In genomic region chr1:65169947-65170346, GRCm38 (mm10) we compare ENCODE assay signal across 33 mouse cellular contexts. TPM values are rescaled to one million over a fixed set of nuclear protein-coding genes. Genes with fewer than 3 reads are reported as not detected.
DNase-seq lines count a peak whose midpoint lies in the region; ATAC-seq and TF ChIP-seq lines count a peak whose summit lies in the region.
"Had no signal": no experiment of that assay in that cellular context is flagged by ENCODE, and none has a peak within 500 bp of the region (broad histone marks: within the 10 kb centered on the region; RNA-seq: fewer than 3 reads in every experiment).

No protein-coding gene starts in this region.

- no peaks in the 10 kb centered on the region for H3K9me3 ChIP-seq in MEL (replicated peaks; ENCODE audit: insufficient read depth, low read length)
- H3K9me3 ChIP-seq: embryonic facial prominence, embryonic 12.5 days; embryonic facial prominence, embryonic 15.5 days; heart, embryonic 10.5 days; heart, embryonic 13.5 days; hindbrain, embryonic 12.5 days; hindbrain, embryonic 15.5 days had no signal

- H3K79me2 ChIP-seq in MEL (ENCODE audit: control insufficient read depth, insufficient read depth, low read length, poor library complexity) = no peaks in the 10 kb centered on the region

- TF ChIP-seq RAD21 in MEL (IDR thresholded peaks at IDR 0.05; ENCODE audit: low read depth, low read length) = no peak

- H3K27me3 ChIP-seq in MEL (ENCODE audit: control insufficient read depth in 1 of 2, insufficient read depth in 2 of 2, low read length in 2 of 2) = no peaks in the 10 kb centered on the region
- H3K27me3 ChIP-seq: CH12.LX; embryonic facial prominence, embryonic 12.5 days; embryonic facial prominence, embryonic 15.5 days; heart, embryonic 13.5 days; hindbrain, embryonic 12.5 days; hindbrain, embryonic 15.5 days had no signal

- TF ChIP-seq CTCF in MEL (IDR thresholded peaks at IDR 0.05 in 2 of 3, conservative IDR thresholded peaks at IDR 0.05 in 1 of 3; ENCODE audit: control insufficient read depth in 1 of 3, insufficient read depth in 1 of 3, low read depth in 2 of 3, low read length in 3 of 3, poor library complexity in 1 of 3, severe bottlenecking in 1 of 3) = no peak

- TF ChIP-seq EP300 in MEL (IDR thresholded peaks at IDR 0.05; ENCODE audit: low read depth in 1 of 2, low read length in 2 of 2) = peak; percentile 82 to 88

- H3K4me3 ChIP-seq in MEL (ENCODE audit: control insufficient read depth in 1 of 2, insufficient read depth in 1 of 2, low read depth in 2 of 2, low read length in 2 of 2) = no peak overlapping the region
- H3K4me3 ChIP-seq: embryonic facial prominence, embryonic 12.5 days; embryonic facial prominence, embryonic 15.5 days; heart, adult 2 months; heart, embryonic 10.5 days; heart, embryonic 13.5 days; hindbrain, embryonic 12.5 days; hindbrain, embryonic 15.5 days had no signal

- peak; percentile 55 for ATAC-seq in megakaryocyte progenitor cell, adult 5-6 weeks (replicated peaks; ENCODE audit: poor library complexity)
- ATAC-seq in megakaryocyte, adult 5-6 weeks (ENCODE audit: poor library complexity, severe bottlenecking) = no peak
- ATAC-seq: forebrain, embryonic 14.5 days; forebrain, postnatal 0 days had no signal

- no peak overlapping the region for H3K9ac ChIP-seq in MEL (ENCODE audit: control insufficient read depth, low read depth, low read length, poor library complexity, severe bottlenecking)
- H3K9ac ChIP-seq: embryonic facial prominence, embryonic 12.5 days; embryonic facial prominence, embryonic 15.5 days; forebrain, postnatal 0 days; heart, embryonic 13.5 days; hindbrain, embryonic 12.5 days; hindbrain, embryonic 15.5 days had no signal

- H3K27ac ChIP-seq in MEL (ENCODE audit: control insufficient read depth, low read depth, low read length) = peak overlapping the region; percentile 71
- H3K27ac ChIP-seq: embryonic facial prominence, embryonic 12.5 days; embryonic facial prominence, embryonic 15.5 days; heart, adult 2 months; heart, embryonic 10.5 days; heart, embryonic 13.5 days; hindbrain, embryonic 12.5 days; hindbrain, embryonic 15.5 days had no signal

- peak; percentile 62 for DNase-seq in heart, adult 11 months
- no peak for DNase-seq in heart, postnatal 10 days
- DNase-seq in MEL (ENCODE audit: low read depth, low spot score) = peak; percentile 95
- DNase-seq in left cerebral cortex, postnatal 36 days (ENCODE audit: low spot score in 2 of 2) = no peak
- DNase-seq in right cerebral cortex, postnatal 25 days = no peak
- DNase-seq: adrenal gland, adult 2 months; adrenal gland, postnatal 14 days; B cell, adult 2 months; cerebellum, adult 11 months; cerebellum, adult 2 months; cerebellum, adult 9-11 months; cerebellum, postnatal 25 days; forebrain, postnatal 0 days; gastrocnemius, postnatal 25 days; heart, adult 2 months had no signal

- peaks cover 9 to 20% of the 10 kb centered on the region in 2 experiments for H3K4me1 ChIP-seq in MEL (ENCODE audit: control insufficient read depth in 1 of 2, insufficient read depth in 2 of 2, low read length in 2 of 2)
- H3K4me1 ChIP-seq: embryonic facial prominence, embryonic 12.5 days; embryonic facial prominence, embryonic 15.5 days; heart, embryonic 10.5 days had no signal

- no peak for TF ChIP-seq POLR2A in MEL (IDR thresholded peaks at IDR 0.05; ENCODE audit: control insufficient read depth in 1 of 2, insufficient read depth in 1 of 2, low read depth in 1 of 2, low read length in 2 of 2, poor library complexity in 1 of 2)

- intact Hi-C loops in heart, postnatal 10 days (cut with DNase I) = no loop called here
- intact Hi-C loops in left cerebral cortex, postnatal 36 days (cut with DNase I) = loop anchor here (10.0 kb wide), 1 partner anchor 1505 kb away; no protein-coding TSS in a partner anchor

- H3K36me3 ChIP-seq in MEL (ENCODE audit: control insufficient read depth in 1 of 2, insufficient read depth in 2 of 2, low read length in 2 of 2) = peaks cover 0 to 23% of the 10 kb centered on the region in 2 experiments; a peak in 2 of 4 replicates

TF ChIP-seq in MEL, 35 proteins besides CTCF, POLR2A, EP300 and RAD21 (continues in another document):
- TF ChIP-seq MAFK (IDR thresholded peaks at IDR 0.05; ENCODE audit: borderline replicate concordance, low read depth, low read length) (no peak; the same call in 1 of the 2 replicates), KAT2A (conservative IDR thresholded peaks at IDR 0.05; ENCODE audit: low read depth, low read length) (no peak), CHD2 (IDR thresholded peaks at IDR 0.05; ENCODE audit: low read length) (no peak), POLR2AphosphoS2 (IDR thresholded peaks at IDR 0.05; ENCODE audit: low read length) (no peak), SMC3 (IDR thresholded peaks at IDR 0.05; ENCODE audit: low read depth, low read length) (no peak), ZMIZ1 (IDR thresholded peaks at IDR 0.05; ENCODE audit: low read depth, low read length) (no peak), ZNF384 (IDR thresholded peaks at IDR 0.05; ENCODE audit: low read depth, low read length) (0 out of 2 replicates have a peak, but pooled peaks have one; percentile 1), CHD1 (IDR thresholded peaks at IDR 0.05; ENCODE audit: low read depth, low read length) (no peak), MXI1 (IDR thresholded peaks at IDR 0.05; ENCODE audit: low read depth, low read length) (peak; percentile 72), ZKSCAN1 (IDR thresholded peaks at IDR 0.05; ENCODE audit: low read depth, low read length) (no peak), MYC (IDR thresholded peaks at IDR 0.05; ENCODE audit: low read depth, low read length) (no peak), MEF2A (IDR thresholded peaks at IDR 0.05; ENCODE audit: extremely low read depth, insufficient replicate concordance, low read depth, low read length, poor library complexity, severe bottlenecking) (no peak), ELF1 (IDR thresholded peaks at IDR 0.05; ENCODE audit: low read depth, low read length) (no peak), UBTF (IDR thresholded peaks at IDR 0.05; ENCODE audit: borderline replicate concordance, insufficient read depth, low read depth, low read length) (no peak), MAX (IDR thresholded peaks at IDR 0.05; ENCODE audit: low read length) (no peak), JUND (IDR thresholded peaks at IDR 0.05; ENCODE audit: low read depth, low read length) (no peak), USF2 (IDR thresholded peaks at IDR 0.05; ENCODE audit: borderline replicate concordance in 1 of 2, insufficient read depth in 1 of 2, low read depth in 1 of 2, low read length in 2 of 2) (no peak), NRF1 (IDR thresholded peaks at IDR 0.05; ENCODE audit: insufficient read depth, low read depth, low read length, poor library complexity, severe bottlenecking) (no peak), MYB (IDR thresholded peaks at IDR 0.05; ENCODE audit: low read depth, low read length) (no peak), GATA1 (IDR thresholded peaks at IDR 0.05; ENCODE audit: low read depth, low read length) (peak; percentile 88), NELFE (IDR thresholded peaks at IDR 0.05; ENCODE audit: low read depth, low read length) (no peak), E2F4 (IDR thresholded peaks at IDR 0.05; ENCODE audit: borderline replicate concordance, low read depth, low read length) (no peak), MAZ (IDR thresholded peaks at IDR 0.05; ENCODE audit: low read depth, low read length) (no peak), GABPA (IDR thresholded peaks at IDR 0.05; ENCODE audit: low read depth, low read length) (no peak), POLR2AphosphoS5 (IDR thresholded peaks at IDR 0.05; ENCODE audit: borderline replicate concordance, low read depth, low read length) (no peak), HCFC1 (IDR thresholded peaks at IDR 0.05; ENCODE audit: low read depth, low read length) (no peak)

RNA-seq across cellular contexts. Expression of gene Idh1, which starts 16.4 kb away (rescaled TPM):
- total RNA-seq in heart, postnatal 10 days (2021) = 10 to 100 TPM; 48.1 to 51.8 TPM
- 19.3 and 26.8 TPM in 2 replicates for total RNA-seq in MEL (2012; rRNA removed)
- 10 to 100 TPM in 1 of 2 experiments, not detected in 1; 26.7 TPM for polyA plus RNA-seq in MEL (2012; ENCODE audit: insufficient read depth in 1 of 2, insufficient read length in 2 of 2, low read depth in 1 of 2, low replicate concordance in 2 of 2, missing spikeins in 1 of 2)
- total RNA-seq in megakaryocyte progenitor cell, adult 5-6 weeks (2015) = 89.6 and 104 TPM in 2 replicates
- total RNA-seq in megakaryocyte progenitor cell, adult 5-6 weeks (2017) = 172 and 200 TPM in 2 replicates
- 10 to 100 TPM; 40.2 to 45.9 TPM for total RNA-seq in left cerebral cortex, postnatal 36 days (2021)
- total RNA-seq in megakaryocyte, adult 5-6 weeks (2015) = 196 and 202 TPM in 2 replicates
- total RNA-seq in megakaryocyte, adult 5-6 weeks (2017) = 354 and 378 TPM in 2 replicates

RNA-seq across cellular contexts. Expression of gene Pikfyve, which starts 16.5 kb away (rescaled TPM):
- 10 to 100 TPM; 15.3 to 17.3 TPM for total RNA-seq in heart, postnatal 10 days (2021)
- 13.3 and 14.7 TPM in 2 replicates for total RNA-seq in MEL (2012; rRNA removed)
- polyA plus RNA-seq in MEL (2012; ENCODE audit: insufficient read depth in 1 of 2, insufficient read length in 2 of 2, low read depth in 1 of 2, low replicate concordance in 2 of 2, missing spikeins in 1 of 2) = 10 to 100 TPM in 1 of 2 experiments, not detected in 1; 11.5 TPM
- 21.6 and 28.0 TPM in 2 replicates for total RNA-seq in megakaryocyte progenitor cell, adult 5-6 weeks (2015)
- 24.4 and 30.2 TPM in 2 replicates for total RNA-seq in megakaryocyte progenitor cell, adult 5-6 weeks (2017)
- 10 to 100 TPM; 48.7 to 54.9 TPM for total RNA-seq in left cerebral cortex, postnatal 36 days (2021)
- 30.0 and 31.5 TPM in 2 replicates for total RNA-seq in megakaryocyte, adult 5-6 weeks (2015)
- total RNA-seq in megakaryocyte, adult 5-6 weeks (2017) = 40.2 and 46.2 TPM in 2 replicates

RNA-seq across cellular contexts. Expression of gene D630023F18Rik, which starts 46.9 kb away (rescaled TPM):
- not detected for total RNA-seq in heart, postnatal 10 days (2021)
- total RNA-seq in MEL (2012; rRNA removed) = not detected in 2 replicates
- not detected for polyA plus RNA-seq in MEL (2012; ENCODE audit: insufficient read depth in 1 of 2, insufficient read length in 2 of 2, low read depth in 1 of 2, low replicate concordance in 2 of 2, missing spikeins in 1 of 2)
- 1.3 and 1.9 TPM in 2 replicates for total RNA-seq in megakaryocyte progenitor cell, adult 5-6 weeks (2015)
- 0.12 and 0.51 TPM in 2 replicates for total RNA-seq in megakaryocyte progenitor cell, adult 5-6 weeks (2017)
- total RNA-seq in left cerebral cortex, postnatal 36 days (2021) = 1 to 10 TPM; 6.7 to 7.2 TPM
- total RNA-seq in megakaryocyte, adult 5-6 weeks (2015) = 0.39 and 1.1 TPM in 2 replicates
- 0.73 and 1.5 TPM in 2 replicates for total RNA-seq in megakaryocyte, adult 5-6 weeks (2017)
- total RNA-seq: adrenal gland, adult 2 months; adrenal gland, postnatal 14 days; gastrocnemius, adult 8-10 months; gastrocnemius, postnatal 25 days; heart, adult 2 months; heart, postnatal 25 days; hematopoietic stem cell, adult 5-6 weeks had no signal
- polyA plus RNA-seq: adrenal gland, adult 2 months; heart, adult 2 months had no signal

RNA-seq across cellular contexts. Expression of gene Gm28845, which starts 50.6 kb away (rescaled TPM):
- not detected for total RNA-seq in heart, postnatal 10 days (2021)
- total RNA-seq in MEL (2012; rRNA removed) = not detected in 2 replicates
- polyA plus RNA-seq in MEL (2012; ENCODE audit: insufficient read depth in 1 of 2, insufficient read length in 2 of 2, low read depth in 1 of 2, low replicate concordance in 2 of 2, missing spikeins in 1 of 2) = not detected
- not detected in 2 replicates for total RNA-seq in megakaryocyte progenitor cell, adult 5-6 weeks (2015)
- total RNA-seq in megakaryocyte progenitor cell, adult 5-6 weeks (2017) = not detected in 2 replicates
- under 1 TPM; 0.84 to 0.86 TPM for total RNA-seq in left cerebral cortex, postnatal 36 days (2021)
- total RNA-seq in megakaryocyte, adult 5-6 weeks (2015) = not detected in 2 replicates
- not detected in 2 replicates for total RNA-seq in megakaryocyte, adult 5-6 weeks (2017)
- total RNA-seq: adrenal gland, adult 2 months; adrenal gland, postnatal 14 days; adrenal gland, postnatal 4 days; CH12.LX; common myeloid progenitor, adult 5-6 weeks; forebrain, postnatal 0 days; gastrocnemius, adult 8-10 months; gastrocnemius, postnatal 25 days; heart, adult 2 months; heart, postnatal 25 days; hematopoietic stem cell, adult 5-6 weeks had no signal
- polyA plus RNA-seq: adrenal gland, adult 2 months; embryonic facial prominence, embryonic 12.5 days; embryonic facial prominence, embryonic 15.5 days; forebrain, embryonic 11.5 days; forebrain, embryonic 14.5 days; forebrain, postnatal 0 days; gonadal fat pad, adult 2 months; heart, adult 2 months; heart, embryonic 10.5 days; heart, embryonic 13.5 days; heart, embryonic 16.5 days; hindbrain, embryonic 12.5 days; hindbrain, embryonic 15.5 days had no signal

Comparison
In these comparisons a context has a peak if more than half of its experiments do, and no peak if none do; other contexts are left out.
1. DNase-seq: peak in heart, adult 11 months (single experiment) and MEL (single experiment); none in heart, postnatal 10 days (0 of 2), left cerebral cortex, postnatal 36 days (0 of 2) and right cerebral cortex, postnatal 25 days (single experiment).